Mouse (Mus musculus) lung, postnatal 0 days (tissue): ENCODE results near the gene Ext2. TPM values are rescaled to one million over a fixed set of nuclear protein-coding genes. Genes with fewer than 3 reads are reported as not detected.

Source experiments
- ATAC-seq: fragments of 200-750 bp; cut with Nextera tagmentation; 2 replicates; pipeline ENCODE4 v1.8.0; 2017; ENCODE audit warnings: moderate library complexity
- DNase-seq: peaks from one replicate; pipeline ENCODE4 v3.0.0-alpha.2; 2016; ENCODE audit warnings: low spot score
- H3K27ac ChIP-seq: fragments of 300-500 bp; sonication (generic); 2 replicates; pipeline ENCODE4 v1.5.1; 2014; ENCODE audit warnings: antibody characterized with exemption, mild to moderate bottlenecking, low read length, mixed read lengths
- H3K27me3 ChIP-seq: fragments of 300-500 bp; sonication (generic); replicated peaks from 2 replicates; pipeline ENCODE4 v1.6.1; 2014; ENCODE audit warnings: low read length, mixed read lengths; ENCODE audit not compliant: insufficient read depth
- H3K36me3 ChIP-seq: fragments of 300-500 bp; sonication (generic); 2 replicates; pipeline ENCODE4 v1.6.1; 2014; ENCODE audit warnings: low read length, mixed read lengths; ENCODE audit not compliant: insufficient read depth
- H3K4me1 ChIP-seq: fragments of 300-500 bp; sonication (generic); 2 replicates; pipeline ENCODE4 v1.6.1; 2014; ENCODE audit warnings: antibody characterized with exemption, low read depth, low read length, mixed read lengths; ENCODE audit not compliant: insufficient read depth
- H3K4me2 ChIP-seq: fragments of 300-500 bp; sonication (generic); replicated peaks from 2 replicates; pipeline ENCODE4 v1.6.1; 2014; ENCODE audit warnings: low read depth, mild to moderate bottlenecking, low read length, moderate library complexity, mixed read lengths
- H3K4me3 ChIP-seq: fragments of 300-500 bp; sonication (generic); 2 replicates; pipeline ENCODE4 v1.5.1; 2014; ENCODE audit warnings: low read depth, low read length
- H3K9ac ChIP-seq: fragments of 300-500 bp; sonication (generic); replicated peaks from 2 replicates; pipeline ENCODE4 v1.6.1; 2014; ENCODE audit warnings: low read depth, mild to moderate bottlenecking
- H3K9me3 ChIP-seq: fragments of 300-500 bp; sonication (generic); 2 replicates; pipeline ENCODE4 v1.6.1; 2016; ENCODE audit warnings: low read length, mixed read lengths
- CTCF ChIP-seq: IDR thresholded peaks from 2 replicates; pipeline ENCODE4 v1.5.1; 2016; ENCODE audit warnings: antibody characterized with exemption, mild to moderate bottlenecking
- EP300 ChIP-seq: IDR thresholded peaks from 2 replicates; pipeline ENCODE4 v1.6.1; 2016; ENCODE audit warnings: antibody characterized with exemption, mild to moderate bottlenecking, control low read depth
- WGBS: fragments of 180-500 bp; shearing (Covaris S2); extraction: QIAGEN DNeasy Blood & Tissue Kit; methylation state at CpG from one replicate; pipeline ENCODE4 v1.1.7; 2014; 5-methylcytosine and 5-hydroxymethylcytosine counted together
- polyA plus RNA-seq: library from polyadenylated mRNA; unstranded; fragments of >200 nt; fragmentation: Nextera tagmentation; extraction: Ambion mirVana; gene quantifications from 2 replicates; pipeline ENCODE4 v1.2.1, GENCODE M21; 2015

Gene Ext2
- polyA plus RNA-seq, 1 experiment from 2014 or later, result 76.6 TPM

- TF ChIP-seq EP300 (no peak), CTCF (no peak)
- H3K36me3 ChIP-seq, result peaks cover 26% of the 10 kb centered on the region; the same call in 1 of the 2 replicates
Observed at GRCm38 (mm10) chr2:93802947-93803346, 19.4 kb downstream of the Ext2 start.

GRCm38 (mm10) chr2:93801097-93801496 lies 21.3 kb downstream of the Ext2 start:
- WGBS, result 82% methylated on average over 7 of the region's 7 CpGs
- no peaks in the 10 kb centered on the region for H3K27me3 ChIP-seq
- H3K27ac ChIP-seq, result no peak overlapping the region
- H3K4me3 ChIP-seq, result no peak overlapping the region
- TF ChIP-seq EP300 (no peak), CTCF (no peak)
- ATAC-seq (no peak), DNase-seq (no peak)
- H3K4me2 ChIP-seq, result no peak overlapping the region
- H3K9ac ChIP-seq, result no peak overlapping the region
- H3K9me3 ChIP-seq, result no peaks in the 10 kb centered on the region
- peaks cover 3% of the 10 kb centered on the region; the same call in 1 of the 2 replicates for H3K4me1 ChIP-seq
- H3K36me3 ChIP-seq, result peaks cover 20% of the 10 kb centered on the region

More at GRCm38 (mm10) chr2:93802947-93803346, 19.4 kb downstream of the Ext2 start:
- Histone ChIP-seq H3K4me2 (no peak overlapping the region), H3K27me3 (no peaks in the 10 kb centered on the region), H3K9me3 (no peaks in the 10 kb centered on the region), H3K9ac (no peak overlapping the region), H3K27ac (no peak overlapping the region), H3K4me3 (no peak overlapping the region), H3K4me1 (peaks cover under 1% of the 10 kb centered on the region; the same call in 1 of the 2 replicates)
- no peak for ATAC-seq
- no peak for DNase-seq
- WGBS, result 94% methylated on average over 2 of the region's 2 CpGs

- peaks cover 13% of the 10 kb centered on the region; the same call in 1 of the 2 replicates for H3K36me3 ChIP-seq
- H3K27me3 ChIP-seq, result no peaks in the 10 kb centered on the region
- no peak overlapping the region for H3K4me2 ChIP-seq
Observed at GRCm38 (mm10) chr2:93797162-93797795, 25.1 kb downstream of the Ext2 start.

GRCm38 (mm10) chr2:93794375-93794774 lies 28.0 kb downstream of the Ext2 start:
- 84% methylated on average over 5 of the region's 5 CpGs for WGBS
- TF ChIP-seq CTCF (no peak), EP300 (no peak)
- H3K9ac ChIP-seq, result no peak overlapping the region
- no peak for ATAC-seq
- DNase-seq, result no peak
- H3K27ac ChIP-seq, result no peak overlapping the region
- no peak overlapping the region for H3K4me3 ChIP-seq
- peaks cover 13% of the 10 kb centered on the region; the same call in 1 of the 2 replicates for H3K36me3 ChIP-seq
- no peaks in the 10 kb centered on the region for H3K27me3 ChIP-seq
- H3K4me2 ChIP-seq, result no peak overlapping the region
- peaks cover 8% of the 10 kb centered on the region; the same call in 1 of the 2 replicates for H3K4me1 ChIP-seq
- H3K9me3 ChIP-seq, result no peaks in the 10 kb centered on the region

More at GRCm38 (mm10) chr2:93797162-93797795, 25.1 kb downstream of the Ext2 start:
- ATAC-seq (peak; percentile 98), DNase-seq (peak; percentile 95)
- 21% methylated on average over 19 of the region's 19 CpGs for WGBS
- TF ChIP-seq EP300 (peak; percentile 85; the same call in 1 of the 2 replicates), CTCF (peak; percentile 53)
- peak overlapping the region; percentile 74 for H3K27ac ChIP-seq
- no peaks in the 10 kb centered on the region for H3K9me3 ChIP-seq
- H3K4me3 ChIP-seq, result no peak overlapping the region
- H3K9ac ChIP-seq, result no peak overlapping the region
- H3K4me1 ChIP-seq, result peaks cover 3% of the 10 kb centered on the region; the same call in 1 of the 2 replicates

GRCm38 (mm10) chr2:93791516-93792499 lies 30.6 kb downstream of the Ext2 start:
- WGBS, result 30% methylated on average over 13 of the region's 13 CpGs
- no peaks in the 10 kb centered on the region for H3K9me3 ChIP-seq
- H3K36me3 ChIP-seq, result peaks cover 18% of the 10 kb centered on the region; the same call in 1 of the 2 replicates
- no peak overlapping the region for H3K4me2 ChIP-seq
- ATAC-seq (peak; percentile 93), DNase-seq (peak; percentile 68)
- H3K27me3 ChIP-seq, result no peaks in the 10 kb centered on the region
- H3K4me1 ChIP-seq, result peaks cover 5% of the 10 kb centered on the region; the same call in 1 of the 2 replicates
- H3K27ac ChIP-seq, result 0 out of 2 replicates have a peak overlapping the region, but pooled peaks have one; percentile 26
- H3K4me3 ChIP-seq, result no peak overlapping the region
- TF ChIP-seq CTCF, result peak; percentile 40; the same call in 1 of the 2 replicates
- peak; percentile 58 for TF ChIP-seq EP300
- H3K9ac ChIP-seq, result no peak overlapping the region
